Mouse (Mus musculus) frontal cortex, adult (tissue): ENCODE measurements around the gene Gpc6.
A peak's percentile ranks its signal among the peaks of the same experiment; 100 is the strongest.

ENCODE experiments used
- ATAC-seq: cut with Nextera tagmentation; 2 replicates; pipeline ENCODE4 v1.9.2; 2017; ENCODE audit warnings: mild to moderate bottlenecking, moderate library complexity, mixed read lengths; ENCODE audit not compliant: low TSS enrichment

Gpc6 gene

GRCm38 (mm10) chr14:117061078-117061477 lies 136.0 kb downstream of the Gpc6 start:
- no peak for ATAC-seq

DNA sequence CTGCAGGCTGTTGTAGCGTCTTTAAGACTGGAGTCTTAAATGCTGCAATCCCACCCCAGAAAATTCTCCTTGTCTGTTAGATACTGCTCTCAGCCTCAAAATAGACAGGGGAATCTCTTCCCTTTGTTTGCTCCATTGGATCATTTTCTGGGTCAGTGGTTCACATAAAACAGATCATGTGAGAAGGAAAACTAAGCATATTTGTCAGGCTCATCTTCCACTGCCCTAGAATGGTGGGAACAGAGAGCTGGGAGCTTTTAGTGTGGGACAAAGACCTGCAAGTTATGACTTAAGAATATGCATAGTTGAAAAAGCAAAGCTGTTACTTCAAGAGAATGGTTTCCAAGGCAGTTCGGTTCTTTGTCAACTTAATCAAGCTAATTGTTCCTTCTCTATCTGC lies 136.4 kb downstream of the Gpc6 start:
- no peak for ATAC-seq

DNA sequence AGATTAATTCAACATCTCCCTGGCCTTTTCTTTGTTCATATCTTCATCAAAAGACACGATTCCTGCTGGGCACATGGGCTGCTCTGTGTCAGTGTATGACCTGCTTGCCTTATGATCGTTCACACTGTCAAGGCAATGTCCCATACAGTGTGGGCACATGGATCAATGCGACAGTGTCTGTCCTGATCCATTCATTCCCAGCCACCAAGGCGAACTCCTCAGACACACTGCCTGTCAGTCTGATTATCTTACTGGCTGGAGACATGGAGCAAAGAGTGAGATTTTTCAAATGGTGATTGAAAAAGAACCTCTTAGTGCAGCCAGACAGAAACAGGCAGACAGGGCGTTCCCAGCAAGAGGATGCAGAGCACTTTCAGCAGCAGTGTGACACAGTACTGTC lies 143.1 kb downstream of the Gpc6 start:
- no peak for ATAC-seq

- ATAC-seq: no peak
Observed at GRCm38 (mm10) chr14:117070470-117071085, 145.5 kb downstream of the Gpc6 start.

DNA sequence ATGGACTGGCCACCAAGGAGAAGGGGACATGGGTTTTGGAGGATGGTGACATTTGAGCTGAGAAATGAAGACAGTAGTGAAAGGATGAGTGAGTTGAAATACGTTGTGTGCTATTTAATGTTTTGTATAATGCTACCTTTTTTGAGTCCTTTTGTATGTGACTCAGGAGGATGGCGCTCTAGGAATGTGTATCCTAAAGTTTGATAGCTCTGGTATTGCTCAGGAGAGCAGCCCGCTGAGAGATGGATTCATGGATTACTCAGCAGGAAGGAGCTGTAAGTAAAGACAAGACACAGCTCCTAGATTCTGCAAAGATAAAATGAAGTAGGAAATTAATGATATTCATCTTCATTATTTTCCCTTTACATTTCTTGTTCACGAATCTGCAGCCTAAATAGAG lies 168.5 kb downstream of the Gpc6 start:
- ATAC-seq: no peak

- ATAC-seq: peak; percentile 80
Observed at GRCm38 (mm10) chr14:117106900-117107299, 181.8 kb downstream of the Gpc6 start.

DNA sequence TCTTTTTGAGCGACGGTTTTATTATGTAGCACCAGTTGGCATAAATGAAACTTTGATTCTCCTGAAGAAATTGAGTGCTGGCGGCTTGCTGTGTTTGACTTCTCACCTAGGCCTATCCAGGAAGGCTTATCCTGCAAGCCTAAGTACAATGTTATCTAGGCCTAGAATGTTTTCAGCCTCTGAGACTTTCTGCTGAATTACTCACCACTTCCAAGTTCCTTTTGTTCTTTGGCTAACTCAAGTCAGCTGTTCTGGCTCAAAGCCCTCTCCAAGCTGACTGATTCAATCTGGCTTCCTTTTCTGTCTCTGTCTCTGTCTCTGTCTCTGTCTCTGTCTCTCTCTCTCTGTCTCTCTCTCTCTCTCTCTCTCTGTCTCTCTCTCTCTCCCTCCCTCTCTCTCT lies 188.0 kb downstream of the Gpc6 start:
- no peak for ATAC-seq

DNA sequence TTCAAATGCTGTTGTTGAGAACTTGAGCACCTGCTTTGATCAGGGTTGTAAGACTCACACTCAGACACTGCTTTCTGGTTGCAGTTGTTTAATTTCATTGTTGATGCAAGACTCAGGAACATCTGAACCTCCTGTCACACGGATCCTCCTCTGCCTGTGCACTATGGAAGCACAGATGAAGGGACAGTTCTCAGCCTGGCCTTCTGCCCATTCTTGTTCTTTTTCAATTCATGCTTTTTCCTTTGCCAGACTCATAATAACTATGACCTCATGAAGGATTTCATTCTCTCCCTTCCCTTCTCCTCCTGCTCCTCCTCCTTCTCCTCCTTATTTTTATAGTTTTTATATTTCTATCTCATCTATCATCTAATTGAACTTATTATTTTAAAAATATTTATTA lies 196.9 kb downstream of the Gpc6 start:
- ATAC-seq: 0 out of 2 replicates have a peak, but pooled peaks have one; percentile 6

DNA sequence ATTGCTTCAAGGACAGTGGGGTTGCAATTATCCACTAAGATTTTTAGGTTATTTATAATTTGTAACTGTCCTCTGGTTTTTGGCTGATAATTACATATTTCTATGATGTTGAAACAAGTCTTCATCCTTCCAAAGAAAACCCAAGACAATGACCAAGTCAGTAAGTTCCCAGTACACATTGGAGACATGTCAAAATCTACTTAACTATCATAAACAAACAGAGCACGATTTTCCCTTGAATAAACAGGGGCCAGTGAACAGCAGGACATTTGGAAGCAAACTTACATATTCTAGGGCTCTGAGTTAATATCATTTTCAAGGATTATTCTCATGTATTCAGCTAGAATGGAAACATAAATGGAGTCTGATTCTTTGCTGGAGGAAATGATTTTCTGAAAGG lies 205.2 kb downstream of the Gpc6 start:
- ATAC-seq: no peak

DNA sequence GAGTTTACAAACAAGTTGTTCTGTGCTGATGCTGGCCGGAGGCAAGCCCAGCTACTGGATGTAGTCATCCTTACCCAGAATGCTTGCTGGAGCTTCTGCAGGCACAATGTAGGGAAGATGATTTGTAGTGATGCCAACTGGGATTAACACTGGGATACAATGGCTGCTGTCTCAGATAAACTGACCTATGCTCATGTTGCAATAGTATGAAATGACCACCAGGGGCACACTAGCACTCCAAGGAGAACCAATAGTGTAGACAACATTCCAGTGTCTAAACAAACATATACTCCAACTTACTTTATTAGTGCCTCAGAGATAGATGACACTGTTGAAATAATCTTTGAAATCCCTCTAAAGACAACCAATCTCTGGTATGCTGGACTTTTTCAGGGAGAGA lies 206.2 kb downstream of the Gpc6 start:
- ATAC-seq: no peak

GRCm38 (mm10) chr14:117141077-117141848 lies 216.1 kb downstream of the Gpc6 start:
- no peak for ATAC-seq

- ATAC-seq: peak; percentile 64
Observed at GRCm38 (mm10) chr14:117146089-117146488, 221.0 kb downstream of the Gpc6 start.

- 0 out of 2 replicates have a peak, but pooled peaks have one; percentile 29 for ATAC-seq
Observed at GRCm38 (mm10) chr14:117146665-117147064, 221.6 kb downstream of the Gpc6 start.

DNA sequence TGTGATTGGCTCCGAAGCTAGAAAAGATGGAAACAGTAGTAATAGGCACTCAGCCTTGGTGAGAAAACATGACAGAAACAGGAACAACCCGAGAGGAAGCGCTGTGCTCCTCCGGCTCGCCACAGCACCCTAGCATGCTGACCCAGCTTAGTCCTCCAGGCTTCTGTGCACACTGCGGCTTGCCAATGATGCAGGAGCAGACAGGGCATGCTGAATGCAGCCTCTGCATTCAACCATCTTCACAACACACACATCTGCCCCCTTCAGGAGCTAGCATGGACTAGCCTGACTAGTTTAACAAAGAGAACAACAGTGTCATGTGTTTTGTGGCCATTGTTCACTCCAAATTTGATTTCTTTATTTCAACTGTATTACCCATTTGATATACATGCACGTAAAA lies 226.5 kb downstream of the Gpc6 start:
- ATAC-seq: no peak

DNA sequence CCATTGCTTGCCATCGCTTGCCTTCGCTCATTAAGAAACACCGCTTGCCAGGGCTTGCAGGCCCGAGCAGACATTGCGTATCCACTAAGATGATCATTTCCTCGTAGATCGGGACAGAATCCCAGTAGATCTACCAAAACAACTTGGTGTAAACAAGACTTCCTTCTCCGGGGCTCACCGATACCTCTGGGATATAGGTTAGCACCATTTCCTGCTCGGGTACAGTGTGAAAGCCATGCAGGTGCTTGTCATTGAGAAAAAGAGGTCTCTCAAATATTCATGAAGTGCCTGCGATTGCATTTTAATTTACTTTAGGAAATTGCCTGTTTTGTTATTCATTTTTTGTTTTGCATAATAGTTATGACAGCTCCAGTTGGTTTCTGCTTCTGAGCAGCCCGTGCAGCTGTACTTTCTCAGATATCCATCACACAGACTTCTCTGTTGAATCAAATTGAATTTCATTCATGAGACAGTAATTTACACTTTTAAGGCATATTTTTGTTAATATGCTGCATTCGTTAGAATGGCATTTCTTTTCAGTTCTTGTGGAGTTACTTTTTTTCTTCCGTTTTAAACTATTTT lies 230.9 kb downstream of the Gpc6 start:
- ATAC-seq: peak; percentile 64

DNA sequence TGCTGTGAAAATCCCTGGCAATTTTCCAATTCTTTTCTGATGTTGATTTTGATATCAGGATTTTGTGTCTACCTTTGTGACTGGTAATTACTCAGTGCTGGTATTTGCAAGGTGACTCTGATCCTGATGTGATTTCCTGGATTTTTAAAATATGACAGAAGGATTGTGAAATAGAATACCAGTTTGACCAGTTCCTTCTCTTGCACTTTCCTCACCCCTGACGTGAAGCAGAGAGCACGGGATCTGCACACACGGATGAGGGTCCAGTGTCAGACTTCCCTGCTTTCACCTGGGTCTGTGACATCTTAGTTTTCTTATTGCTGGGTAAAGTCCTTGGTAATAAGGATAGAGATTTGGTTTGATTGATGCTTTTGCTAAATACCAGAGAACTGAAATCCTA lies 232.3 kb downstream of the Gpc6 start:
- no peak for ATAC-seq

GRCm38 (mm10) chr14:117166350-117166749 lies 241.2 kb downstream of the Gpc6 start:
- ATAC-seq: no peak

DNA sequence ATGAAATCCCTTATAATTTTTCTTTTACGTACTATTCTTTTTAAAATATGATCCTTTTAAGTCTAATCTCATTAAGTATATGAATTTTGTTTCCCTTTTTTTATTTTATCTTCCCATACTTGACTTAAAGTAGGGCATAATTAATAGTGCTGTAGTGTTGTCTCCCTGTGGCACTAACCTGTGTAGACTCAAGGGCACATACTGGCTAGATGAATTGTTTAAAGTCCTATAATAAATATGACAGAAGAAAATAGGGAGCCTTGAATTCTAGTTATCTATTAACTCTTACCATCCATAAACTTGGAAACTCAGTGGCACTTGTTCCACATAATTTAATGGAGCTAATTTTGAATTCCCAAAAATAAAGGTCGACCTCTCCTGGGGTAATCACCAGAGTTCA lies 268.2 kb downstream of the Gpc6 start:
- ATAC-seq: no peak

GRCm38 (mm10) chr14:117202012-117202411 lies 276.9 kb downstream of the Gpc6 start:
- ATAC-seq: no peak

- ATAC-seq: no peak
Observed at GRCm38 (mm10) chr14:117203960-117204359, 278.8 kb downstream of the Gpc6 start.

GRCm38 (mm10) chr14:117214373-117214772 lies 289.3 kb downstream of the Gpc6 start:
- peak; percentile 55 for ATAC-seq

- peak; percentile 82 for ATAC-seq
Observed at GRCm38 (mm10) chr14:117226920-117227319, 301.8 kb downstream of the Gpc6 start.

GRCm38 (mm10) chr14:117230476-117230875 lies 305.4 kb downstream of the Gpc6 start:
- no peak for ATAC-seq
